Mouse (Mus musculus) lung, adult 2 months (tissue): ENCODE measurements around the gene Zfp276.

Source experiments
- CTCF ChIP-seq: fragments of 200-500 bp; IDR thresholded peaks from 2 replicates; pipeline ENCODE4 v1.5.1; 2011; ENCODE audit warnings: mild to moderate bottlenecking, low read length, control low read depth; ENCODE audit not compliant: insufficient read depth
- POLR2A ChIP-seq: fragments of 200-500 bp; IDR thresholded peaks from 2 replicates; pipeline ENCODE4 v1.6.1; 2011; ENCODE audit warnings: low read depth, mild to moderate bottlenecking, control low read depth, low read length, borderline replicate concordance; ENCODE audit errors: extremely low read depth

DNA sequence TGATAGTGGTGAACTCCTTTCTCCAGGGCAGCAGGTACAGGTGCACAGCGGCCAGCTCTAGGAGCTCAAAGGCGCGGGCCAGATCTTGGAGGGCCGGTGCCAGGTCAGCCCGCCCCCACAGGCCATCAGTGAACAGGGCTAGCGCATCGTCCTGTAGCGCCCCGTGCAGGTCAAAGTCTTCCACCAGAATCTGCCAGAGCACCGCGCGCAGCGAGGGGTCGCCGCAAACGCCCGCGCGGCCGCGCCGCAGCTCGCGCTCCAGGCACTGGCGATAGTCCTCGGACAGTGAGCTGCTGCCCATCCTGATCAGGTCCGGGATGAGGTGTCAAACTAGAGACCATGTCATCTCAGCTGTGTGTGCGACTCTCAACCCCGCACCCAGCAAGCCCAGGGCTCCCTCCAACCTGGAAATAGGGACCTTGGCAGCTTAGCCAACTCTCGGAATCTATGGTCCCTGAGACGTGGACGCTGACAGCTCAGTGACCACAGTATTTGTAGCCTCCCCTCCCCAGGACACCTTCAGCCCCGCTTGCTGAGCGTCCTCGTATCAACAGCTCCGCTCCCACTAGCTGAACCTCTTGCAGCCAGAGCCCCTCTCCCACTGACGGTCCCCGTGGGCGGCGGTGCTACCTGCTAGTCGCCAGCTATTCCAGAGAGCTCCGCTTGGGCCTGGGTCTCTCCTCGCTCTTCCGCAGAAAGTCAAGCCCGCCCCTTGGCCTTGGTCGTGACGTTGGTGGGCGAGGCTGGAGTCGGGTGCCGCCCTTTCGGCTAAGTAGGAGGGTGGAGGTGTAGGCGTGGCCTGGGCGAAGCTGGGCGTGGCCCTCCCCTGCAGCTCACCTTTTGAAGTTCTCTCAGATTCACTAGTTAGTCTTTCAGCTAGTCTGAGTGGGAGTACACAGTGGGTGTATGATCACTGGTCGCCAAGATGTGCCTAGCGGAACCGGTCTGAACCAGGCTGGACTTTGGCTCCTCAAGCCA lies 18.2 kb upstream of the Zfp276 start, which contains the start of gene Spata2l:
- no peak for TF ChIP-seq CTCF
- peak; percentile 57; the same call in 1 of the 2 replicates for TF ChIP-seq POLR2A
